Mouse (Mus musculus) urinary bladder, postnatal 4 days (tissue): ENCODE results near the gene Zfp444.
A peak's percentile ranks its signal among the peaks of the same experiment; 100 is the strongest.
"Not testable (repeated sequence)": the region's sequence is repeated elsewhere in the genome, so short reads cannot be mapped to it uniquely, and the experiment has no call there.

ENCODE experiments used
- DNase-seq, 2 experiments: peaks; one replicate each; pipeline ENCODE4 v3.0.0; 2021 to 2022; ENCODE audit warnings: low spot score in 2 of 2

Zfp444 gene

GRCm38 (mm10) chr7:6161541-6161940 is 10.5 kb upstream of the Zfp444 start:
- no peak for DNase-seq

- DNase-seq: no peak
Observed at GRCm38 (mm10) chr7:6162172-6162571, 9.9 kb upstream of the Zfp444 start.

GRCm38 (mm10) chr7:6164671-6165070 is 7.4 kb upstream of the Zfp444 start:
- DNase-seq: no peak

DNA sequence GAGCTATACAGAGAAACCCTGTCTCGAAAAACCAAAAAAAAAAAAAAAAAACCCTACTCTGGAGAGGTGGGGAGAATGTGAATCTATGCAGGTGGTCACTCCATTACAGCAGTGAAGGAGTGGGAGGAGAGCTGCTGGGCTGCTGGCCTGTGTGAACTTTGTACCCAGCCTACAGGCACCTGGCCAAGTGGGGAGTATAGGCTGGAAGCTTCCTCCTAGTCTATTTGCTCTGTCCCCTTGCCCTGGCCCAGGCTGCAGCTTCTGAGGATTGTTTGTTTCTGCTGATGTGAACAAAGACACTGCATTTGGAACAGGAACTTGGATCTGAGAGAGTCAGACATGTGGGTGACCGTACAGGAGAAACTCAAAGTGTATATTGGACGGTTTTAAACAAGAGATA is 2.6 kb upstream of the Zfp444 start:
- DNase-seq: peak in 1 of 2 experiments; percentile 43

DNA sequence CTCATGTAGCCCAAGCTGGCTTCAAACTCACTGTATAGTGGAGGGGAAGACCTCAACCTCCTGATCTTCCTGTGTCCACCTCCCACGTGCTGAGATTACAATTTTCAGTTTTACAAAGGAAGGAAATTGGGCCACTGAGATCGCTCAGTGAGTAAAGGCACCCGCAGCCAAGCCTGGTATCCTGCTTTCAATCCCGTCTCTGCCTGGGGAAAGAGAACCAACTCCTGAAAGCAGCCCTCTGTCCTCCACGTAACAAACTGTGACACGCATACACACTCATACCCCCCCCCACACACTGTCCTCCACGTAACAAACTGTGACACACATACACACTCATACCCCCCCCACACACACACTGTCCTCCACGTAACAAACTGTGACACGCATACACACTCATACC is 1.6 kb upstream of the Zfp444 start:
- no peak for DNase-seq

DNA sequence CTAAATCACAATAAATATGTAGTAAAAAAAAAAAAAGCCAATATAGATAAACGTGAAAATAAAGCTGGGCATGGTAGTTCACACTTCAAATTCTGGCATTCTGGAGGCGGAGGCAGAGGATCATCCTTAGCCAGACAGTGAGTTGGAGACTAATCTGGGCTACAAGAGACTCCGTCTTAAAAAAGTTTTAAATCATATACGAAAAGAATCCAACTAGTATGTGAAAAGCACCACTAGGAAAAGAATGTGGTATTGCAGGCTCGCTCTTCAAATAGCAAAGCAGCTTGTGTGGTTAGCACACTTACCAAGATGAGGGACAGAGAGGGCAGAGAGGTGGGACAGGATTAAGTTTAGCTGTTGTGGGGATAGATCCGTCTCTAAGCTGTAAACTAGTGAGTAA is 1.2 kb upstream of the Zfp444 start:
- DNase-seq: no peak

DNA sequence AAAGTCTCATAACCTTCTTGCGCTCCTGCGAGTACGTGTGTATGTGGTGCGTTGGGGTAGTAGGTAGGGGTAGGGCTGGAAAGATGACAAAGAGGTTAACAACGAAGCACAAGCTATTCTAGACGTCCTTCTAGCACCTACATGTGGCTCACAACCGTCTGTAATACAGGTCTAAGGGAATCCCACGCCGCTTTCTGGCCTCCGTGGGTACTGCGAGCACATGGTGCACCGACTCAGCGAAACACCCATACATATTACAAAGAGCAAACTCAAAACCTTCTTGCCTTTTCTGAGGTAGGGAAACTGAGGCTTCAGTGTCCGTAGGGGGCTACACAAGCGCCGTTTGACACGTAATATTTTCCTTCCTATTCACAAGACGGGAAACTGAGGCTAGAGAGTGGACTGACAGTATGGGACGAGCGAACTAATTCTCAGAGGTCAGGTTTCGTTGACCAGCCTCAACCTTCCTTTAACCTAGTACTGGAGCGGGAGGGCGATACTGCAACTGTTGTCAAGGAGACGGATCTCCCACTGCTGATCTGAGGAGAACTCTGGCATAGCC is 501 bp upstream of the Zfp444 start:
- peak; percentile 51 to 68 for DNase-seq

- DNase-seq: no peak
Observed at GRCm38 (mm10) chr7:6172674-6173244, 733 bp downstream of the Zfp444 start.

GRCm38 (mm10) chr7:6173872-6174271 is 1.8 kb downstream of the Zfp444 start:
- no peak for DNase-seq

DNA sequence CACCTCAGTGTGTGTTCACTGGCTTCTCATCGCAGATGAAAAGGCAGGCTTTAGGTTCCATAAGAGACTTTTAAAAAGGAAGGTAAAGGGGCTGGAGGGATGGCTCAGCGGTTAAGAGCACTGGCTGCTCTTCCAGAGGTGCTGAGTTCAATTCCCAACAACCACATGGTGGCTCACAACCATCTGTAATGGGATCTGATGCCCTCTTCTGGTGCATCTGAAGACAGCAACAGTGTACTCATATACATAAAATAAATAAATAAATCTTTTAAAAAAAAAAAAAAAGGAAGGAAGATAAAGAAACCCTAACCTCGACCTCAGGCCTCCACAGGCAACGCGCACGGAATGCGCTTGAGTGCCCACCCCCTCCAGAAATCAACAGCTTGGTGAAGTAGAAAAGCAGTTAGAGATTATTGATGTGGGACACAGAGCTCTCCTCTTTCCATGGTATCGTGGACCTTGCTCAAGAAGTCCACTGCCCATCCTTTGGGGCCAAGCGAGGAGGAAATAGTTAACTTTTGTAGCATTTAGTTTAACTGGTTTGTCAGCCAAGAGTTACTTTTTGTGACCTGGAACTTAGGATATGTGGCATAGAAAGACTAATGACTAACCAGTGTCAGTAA is 2.5 kb downstream of the Zfp444 start:
- DNase-seq: not testable (repeated sequence)

- DNase-seq: no peak
Observed at GRCm38 (mm10) chr7:6179013-6179412, 7.0 kb downstream of the Zfp444 start.

DNA sequence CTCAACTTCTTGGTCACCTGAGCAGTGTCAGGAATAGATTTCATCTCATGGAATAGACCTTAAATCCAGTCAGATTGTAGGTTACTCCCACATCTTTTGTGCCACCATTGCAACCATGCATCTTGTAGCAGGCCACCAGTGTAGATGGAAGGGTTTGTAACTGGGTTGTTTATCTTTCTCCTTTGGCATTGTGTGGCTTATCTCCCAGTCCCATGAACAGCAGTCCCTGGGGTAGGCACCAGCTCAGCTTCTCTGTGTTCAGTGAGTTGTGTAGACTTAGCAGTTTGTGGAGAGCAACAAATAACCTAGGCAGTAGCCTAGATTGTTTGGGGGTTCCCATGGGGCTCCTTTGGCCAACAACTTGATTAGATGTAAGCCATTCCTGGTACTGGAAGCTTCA is 10.9 kb downstream of the Zfp444 start:
- DNase-seq: no peak

- DNase-seq: no peak
Observed at GRCm38 (mm10) chr7:6183802-6184201, 11.8 kb downstream of the Zfp444 start.

DNA sequence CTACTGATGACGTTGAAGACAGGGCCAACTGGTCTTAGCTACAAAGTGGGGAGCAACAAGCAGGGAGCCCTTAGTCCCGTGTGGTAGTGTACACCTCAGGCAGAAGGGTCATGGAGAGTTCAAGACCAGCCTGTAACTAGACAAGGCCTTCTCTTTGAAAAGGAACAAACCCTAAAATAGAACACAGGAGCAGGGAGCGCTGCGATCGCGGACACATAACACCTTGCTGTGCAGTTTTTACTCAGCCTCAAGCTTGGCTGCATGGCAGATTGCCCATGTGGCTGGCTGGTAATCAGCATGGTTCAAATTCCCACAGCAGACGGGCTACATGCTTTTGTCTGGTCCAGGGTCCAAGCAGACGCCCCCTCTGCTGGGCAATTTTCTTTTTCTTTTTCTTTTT is 12.5 kb downstream of the Zfp444 start:
- no peak for DNase-seq

- DNase-seq: no peak
Observed at GRCm38 (mm10) chr7:6185391-6185790, 13.4 kb downstream of the Zfp444 start.

- DNase-seq: no peak
Observed at GRCm38 (mm10) chr7:6186176-6186575, 14.2 kb downstream of the Zfp444 start.

- no peak for DNase-seq
Observed at GRCm38 (mm10) chr7:6186756-6187155, 14.7 kb downstream of the Zfp444 start.

DNA sequence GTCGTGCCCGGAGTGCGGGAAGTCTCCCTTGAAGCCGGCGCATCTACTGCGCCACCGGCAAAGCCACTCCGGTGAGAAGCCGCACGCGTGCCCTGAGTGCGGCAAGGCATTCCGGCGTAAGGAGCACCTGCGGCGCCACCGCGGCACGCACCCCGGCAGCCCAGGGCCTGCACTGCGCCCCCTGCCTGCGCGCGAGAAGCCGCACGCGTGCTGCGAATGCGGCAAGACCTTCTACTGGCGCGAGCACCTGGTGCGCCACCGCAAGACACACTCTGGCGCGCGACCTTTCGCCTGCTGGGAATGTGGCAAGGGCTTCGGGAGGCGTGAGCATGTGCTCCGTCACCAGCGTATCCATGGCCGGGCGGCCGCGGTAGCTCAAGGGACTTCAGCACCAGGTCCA is 17.5 kb downstream of the Zfp444 start:
- DNase-seq: no peak

DNA sequence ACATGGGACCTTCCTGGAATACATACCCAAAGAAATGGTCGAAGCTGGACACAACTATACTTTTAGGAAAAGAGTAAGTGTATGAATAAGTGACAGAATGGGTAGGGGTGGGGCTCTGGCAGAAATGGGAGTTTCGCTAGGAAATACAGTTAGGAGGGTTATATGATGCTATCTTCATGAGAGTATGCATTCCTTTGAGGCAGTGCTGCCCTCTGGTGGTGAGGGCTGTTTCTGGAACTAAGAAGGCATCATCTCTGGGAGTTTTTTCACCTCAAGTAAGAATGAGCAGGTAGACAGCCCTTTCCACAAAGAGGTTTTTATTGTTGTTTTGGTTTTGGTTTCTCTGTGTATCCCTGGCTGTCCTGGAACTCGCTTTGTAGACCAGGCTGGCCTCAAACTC is 19.4 kb downstream of the Zfp444 start:
- peak; percentile 36 to 75 for DNase-seq

GRCm38 (mm10) chr7:6194129-6194528 is 22.1 kb downstream of the Zfp444 start:
- peak in 1 of 2 experiments; percentile 41 for DNase-seq

DNA sequence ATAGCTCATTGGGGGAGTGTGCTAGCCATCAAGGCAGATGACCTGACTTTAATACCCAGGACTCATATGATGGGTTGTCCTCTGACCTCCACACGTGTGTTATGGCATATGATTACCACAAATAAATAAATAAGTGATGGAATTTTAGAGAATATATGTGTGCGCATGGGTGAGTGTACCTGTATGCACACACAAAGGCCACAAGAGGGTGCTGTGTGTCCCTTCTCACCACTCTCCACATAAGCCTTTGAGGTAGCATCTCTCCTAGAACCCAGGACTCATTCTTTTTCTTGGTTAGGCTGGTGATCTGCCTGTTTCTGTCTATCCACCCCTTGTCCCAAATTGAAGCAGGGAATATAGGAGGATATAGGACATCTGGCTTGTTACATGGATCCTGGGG is 23.8 kb downstream of the Zfp444 start:
- DNase-seq: no peak

DNA sequence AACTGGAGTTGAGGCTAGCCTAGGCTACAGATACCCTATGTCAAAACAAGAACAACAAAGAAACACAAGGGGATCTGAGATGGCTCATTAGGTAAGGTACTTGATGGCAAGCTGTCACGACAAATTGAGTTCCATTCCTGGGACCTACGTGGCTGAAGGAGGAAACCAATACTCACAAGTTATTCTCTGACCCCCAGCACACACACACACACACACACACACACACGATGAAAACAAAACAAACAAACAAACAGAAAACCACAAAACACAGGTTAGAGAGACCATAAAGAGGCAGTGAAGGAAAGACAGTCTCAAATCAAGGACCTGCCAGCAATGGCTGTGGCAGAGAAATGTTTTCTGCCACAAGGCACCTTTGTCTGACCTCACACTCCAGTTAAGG is 24.8 kb downstream of the Zfp444 start, which contains the start of gene Galp:
Gene Galp, plus strand, starts transcription at position 301 of the 400 bp plus-strand sequence.
- no peak for DNase-seq

DNA sequence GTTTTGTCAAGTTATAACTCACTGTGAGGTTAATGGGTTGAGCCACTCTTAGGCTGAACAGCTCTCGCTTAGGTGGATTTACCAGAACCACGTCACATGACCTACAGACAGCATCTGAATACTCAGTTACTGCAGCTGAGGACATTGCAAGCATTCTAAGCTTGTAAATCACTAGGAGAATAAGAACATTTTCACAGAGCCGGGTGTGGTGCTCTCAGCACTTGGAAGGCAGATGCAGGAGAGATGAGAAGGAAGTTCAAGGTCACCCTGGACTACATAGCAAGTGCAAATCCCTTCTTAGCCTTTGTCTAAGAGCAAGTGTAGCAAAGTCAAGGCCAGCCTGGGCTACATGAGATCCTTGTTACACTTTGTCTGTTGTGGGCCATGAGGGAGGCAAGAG is 32.2 kb downstream of the Zfp444 start:
- DNase-seq: no peak

GRCm38 (mm10) chr7:6213144-6213543 is 41.1 kb downstream of the Zfp444 start:
- no peak for DNase-seq
